Mouse (Mus musculus): Measurements from ENCODE around the gene Dkk3. TPM values are rescaled to one million over a fixed set of nuclear protein-coding genes. Genes with fewer than 3 reads are reported as not detected.

Dkk3 gene
- total RNA-seq, 2 experiments from 2014 or later: 136 to 236 TPM

DNA sequence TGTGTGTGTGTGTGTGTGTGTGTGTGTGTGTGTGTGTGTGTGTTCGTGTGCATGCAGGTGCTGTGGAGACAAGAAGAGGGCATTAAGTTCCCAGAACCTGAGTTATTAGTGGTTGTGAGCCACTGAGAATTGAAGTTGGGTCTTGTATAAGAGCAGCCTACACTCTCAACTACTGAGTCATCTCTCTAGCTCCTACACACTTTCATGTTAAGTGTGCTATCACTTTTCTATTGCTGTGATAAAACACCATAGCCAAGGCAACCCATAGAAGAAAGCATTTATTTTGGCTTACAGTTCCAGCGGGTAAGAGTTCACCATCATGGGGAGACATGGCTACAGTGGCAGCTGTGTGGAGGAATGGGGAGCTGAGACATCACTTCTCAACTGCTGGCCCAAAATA is 17.8 kb upstream of the Dkk3 start:
- no peak for DNase-seq (ENCODE audit: low spot score in 2 of 2)
- intact Hi-C loops (cut with DNase I): loop anchor here (5.0 kb wide), 2 partner anchors 54 to 89 kb away; no protein-coding TSS in a partner anchor

DNA sequence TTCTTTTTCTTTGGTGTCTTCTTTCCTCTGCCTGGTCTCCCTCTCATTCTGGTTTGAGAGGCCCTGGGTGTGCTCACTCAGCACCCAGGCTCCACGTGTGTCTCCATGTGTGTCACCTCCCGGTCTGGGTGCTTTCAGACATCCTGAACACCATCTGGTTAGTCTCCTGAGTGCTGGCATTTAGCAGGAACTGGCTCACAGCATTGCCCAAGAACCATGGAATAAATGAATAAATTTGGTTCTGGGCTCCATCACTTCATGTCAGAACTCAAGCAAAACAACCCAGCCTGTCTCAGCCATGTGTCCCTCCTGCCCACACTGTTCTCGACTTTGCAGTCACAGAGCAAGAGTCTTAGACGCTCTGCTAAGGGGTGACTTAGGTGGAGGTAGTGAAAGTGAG is 13.8 kb upstream of the Dkk3 start:
- intact Hi-C loops (cut with DNase I): no loop called here
- DNase-seq (ENCODE audit: low spot score in 2 of 2): peak; percentile 67 to 76

DNA sequence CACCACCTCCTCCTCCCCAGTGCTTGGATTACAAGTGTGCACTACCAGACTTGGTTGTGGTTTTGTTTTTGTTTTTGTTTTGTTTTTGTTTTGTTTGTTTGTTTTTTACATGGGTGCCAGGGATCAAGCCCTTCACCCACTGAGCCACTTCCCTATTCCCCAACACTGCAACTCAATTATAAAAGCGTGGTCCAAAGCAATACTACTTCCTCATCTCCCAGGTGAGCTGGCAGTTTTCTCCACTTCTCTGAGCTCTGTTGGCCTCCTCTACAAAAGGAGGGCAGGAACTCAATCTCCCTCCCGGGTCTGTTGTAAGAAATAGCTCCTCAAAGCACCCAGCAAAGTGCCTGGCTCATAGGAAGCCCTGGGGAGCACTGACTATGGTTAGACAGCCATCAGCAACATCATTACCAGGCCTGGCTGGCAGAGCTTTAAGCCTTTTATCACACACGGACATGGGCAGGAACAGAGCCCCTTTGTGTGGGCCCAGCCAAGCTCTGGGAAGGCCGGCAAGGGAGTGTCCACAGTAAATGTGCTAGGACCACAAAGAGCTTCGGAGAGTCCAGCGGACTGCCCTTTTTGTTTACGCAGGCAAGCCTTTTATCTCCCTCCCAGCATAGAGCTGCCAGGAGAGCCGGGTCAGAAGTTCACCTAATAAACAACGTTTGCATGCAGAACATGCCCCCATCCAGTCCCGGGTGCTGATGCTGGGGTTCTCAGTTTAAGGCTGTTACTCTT is 11.3 kb upstream of the Dkk3 start:
- intact Hi-C loops (cut with DNase I): no loop called here
- DNase-seq (ENCODE audit: low spot score in 2 of 2): no peak

DNA sequence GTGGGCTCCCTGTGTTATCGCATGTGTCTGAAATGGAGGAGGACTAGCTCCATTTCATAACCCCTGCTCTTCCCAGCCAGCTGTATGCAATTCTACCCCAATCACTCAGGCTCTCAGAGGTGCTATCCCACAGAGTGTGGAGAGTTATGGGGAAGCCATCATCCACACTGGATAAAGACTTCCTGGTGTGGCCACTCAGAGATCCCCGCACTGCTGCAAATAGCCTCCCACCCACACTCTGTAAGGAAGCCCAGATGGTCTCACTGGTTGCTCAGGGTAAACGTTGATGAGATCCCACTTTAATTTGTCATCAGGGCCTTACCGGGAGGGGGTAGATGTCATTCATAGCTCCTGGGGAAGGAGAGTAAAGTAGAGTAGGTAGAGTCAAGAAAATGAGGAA is 6.7 kb upstream of the Dkk3 start:
- intact Hi-C loops (cut with DNase I): loop anchor here (2.0 kb wide), 1 partner anchor 43 kb away; no protein-coding TSS in a partner anchor
- peak in 1 of 2 experiments; percentile 48 for DNase-seq (ENCODE audit: low spot score in 2 of 2)

DNA sequence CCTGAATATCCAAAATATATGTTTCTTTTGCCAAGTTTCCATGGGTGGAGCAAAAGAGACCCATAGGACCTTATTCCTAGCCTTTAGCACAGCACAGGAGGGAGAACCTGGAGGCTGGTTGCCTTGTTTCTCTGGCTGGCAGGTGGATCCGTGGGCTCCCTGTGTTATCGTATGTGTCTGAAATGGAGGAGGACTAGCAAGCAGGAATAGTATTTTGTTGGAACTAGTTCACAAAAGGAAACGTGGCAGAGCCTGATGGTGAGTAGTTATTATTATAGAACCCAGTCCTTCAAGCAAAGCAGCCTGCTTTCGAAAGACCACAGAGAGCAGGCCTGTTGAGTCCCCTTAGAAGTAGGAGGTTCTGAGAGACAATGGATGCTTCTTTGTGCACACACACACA is 6.2 kb upstream of the Dkk3 start:
- DNase-seq (ENCODE audit: low spot score in 2 of 2): peak in 1 of 2 experiments; percentile 42
- intact Hi-C loops (cut with DNase I): loop anchor here (2.0 kb wide), 1 partner anchor 42 kb away; no protein-coding TSS in a partner anchor

DNA sequence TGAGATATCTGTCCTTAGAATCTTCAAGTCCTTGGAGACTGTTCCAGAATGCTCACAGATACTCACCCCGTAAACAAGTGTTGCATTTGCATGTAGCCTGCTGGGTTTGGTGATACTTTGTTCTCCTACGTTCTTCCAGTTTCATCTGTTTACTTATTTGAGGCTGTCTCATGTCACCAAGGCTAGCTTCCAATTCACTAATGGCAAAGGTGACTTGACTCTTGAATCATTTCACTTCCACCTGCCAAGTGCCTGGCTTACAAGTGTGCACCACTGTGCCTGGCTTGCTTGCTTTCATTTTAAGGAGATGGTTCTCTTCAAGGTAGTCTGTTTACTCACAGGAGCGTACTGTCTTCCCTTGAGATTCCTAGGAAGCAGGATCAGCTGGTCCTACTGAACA is 5.6 kb upstream of the Dkk3 start:
- no peak for DNase-seq (ENCODE audit: low spot score in 2 of 2)
- intact Hi-C loops (cut with DNase I): loop anchor here (2.0 kb wide), 1 partner anchor 42 kb away; no protein-coding TSS in a partner anchor

DNA sequence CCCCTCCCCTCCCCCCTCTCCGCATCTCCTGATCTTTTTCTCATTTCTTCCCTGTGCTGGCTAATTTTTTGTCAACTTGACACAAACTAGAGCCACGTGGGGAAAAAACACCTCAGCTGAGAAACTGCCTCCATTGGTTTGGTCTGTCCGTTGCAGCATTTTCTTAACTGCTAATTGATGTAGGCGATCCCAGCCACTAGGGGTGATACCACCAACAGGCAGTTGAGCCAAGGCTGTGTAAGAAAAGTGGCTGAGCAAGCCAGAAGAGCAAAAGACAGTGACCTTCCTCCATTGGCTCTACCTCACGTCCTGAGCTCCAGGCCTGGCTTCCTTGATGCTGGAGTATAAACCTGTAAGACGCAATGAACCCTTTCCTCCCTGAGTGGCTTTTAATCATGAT is 978 bp upstream of the Dkk3 start:
- no peak for DNase-seq (ENCODE audit: low spot score in 2 of 2)
- intact Hi-C loops (cut with DNase I): no loop called here

DNA sequence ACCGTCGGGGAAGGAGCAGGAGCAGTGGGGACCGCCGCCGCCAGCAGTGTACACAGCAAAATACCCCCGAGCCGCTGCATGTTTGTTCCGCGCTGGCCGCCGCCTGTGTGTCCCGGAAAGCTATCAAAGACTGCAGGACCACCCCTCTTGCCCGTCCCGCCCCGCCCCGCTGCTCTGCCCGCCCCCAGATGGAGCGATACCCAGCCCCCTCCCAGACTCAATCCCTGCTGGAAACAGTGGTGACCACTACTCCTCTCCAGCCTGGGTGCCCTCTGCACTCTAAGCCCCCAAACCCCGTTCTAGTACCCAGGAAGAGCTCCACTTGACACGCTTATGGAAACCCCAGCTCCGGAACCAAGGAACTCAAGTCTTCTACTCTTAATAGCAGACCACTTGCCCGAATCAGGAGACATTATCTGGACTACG is 528 bp downstream of the Dkk3 start:
- peak; percentile 21 to 39 for DNase-seq (ENCODE audit: low spot score in 2 of 2)
- intact Hi-C loops (cut with DNase I): no loop called here

DNA sequence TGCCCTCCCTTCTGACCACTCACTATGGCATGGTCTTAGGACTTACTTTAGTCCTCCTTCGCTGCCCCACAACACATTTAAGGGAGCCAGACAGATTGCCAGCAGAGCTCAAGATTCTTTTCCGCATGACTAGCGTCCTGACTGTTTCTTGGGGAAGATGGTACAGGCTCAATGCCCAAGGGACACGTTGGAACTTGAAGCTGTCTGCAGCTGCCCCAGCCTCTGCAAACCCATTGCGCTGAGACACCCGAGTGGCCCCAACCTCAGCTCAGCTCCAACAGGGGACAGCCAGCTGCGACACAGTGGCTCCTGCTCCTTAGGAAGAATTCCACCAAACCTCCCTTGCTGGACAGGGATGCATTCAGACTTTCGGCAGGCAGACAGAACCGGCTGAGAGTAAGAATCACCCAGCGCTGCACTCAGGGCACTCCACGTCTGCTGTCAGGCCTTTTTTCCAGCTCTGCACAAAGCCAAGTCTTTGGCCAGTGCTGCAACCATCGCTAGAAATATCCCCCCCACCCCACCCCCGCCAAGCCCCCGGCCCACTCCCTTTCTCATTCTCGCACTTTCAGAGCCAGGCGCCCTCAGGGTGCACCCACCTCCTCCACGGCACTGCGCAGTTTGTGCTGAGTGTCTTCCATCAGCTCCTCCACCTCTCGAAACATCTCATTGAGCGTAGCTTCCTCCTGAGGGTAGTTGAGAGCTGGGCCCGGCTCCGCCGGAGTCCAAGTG is 1.1 kb downstream of the Dkk3 start:
- DNase-seq (ENCODE audit: low spot score in 2 of 2): peak in 1 of 2 experiments; percentile 38
- intact Hi-C loops (cut with DNase I): no loop called here

DNA sequence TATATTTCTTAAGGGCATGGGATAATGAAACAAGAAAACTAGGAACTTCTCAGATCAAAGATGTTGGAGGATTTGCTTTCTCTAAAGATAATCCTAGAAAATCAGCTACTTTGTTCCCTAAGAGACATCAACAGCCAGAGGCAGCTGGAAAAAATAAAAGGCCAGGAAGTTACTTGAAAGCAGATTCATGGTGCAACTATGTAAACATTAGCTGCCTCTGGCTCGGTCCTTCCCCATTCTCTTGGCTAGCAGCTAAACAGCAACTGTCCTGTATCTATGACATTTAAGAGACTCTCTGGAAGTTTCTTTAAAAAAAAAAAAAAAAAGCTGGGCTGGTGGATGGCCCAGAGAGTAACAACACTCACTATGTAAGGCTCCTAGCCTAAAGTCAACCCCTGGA is 3.7 kb downstream of the Dkk3 start:
- intact Hi-C loops (cut with DNase I): no loop called here

DNA sequence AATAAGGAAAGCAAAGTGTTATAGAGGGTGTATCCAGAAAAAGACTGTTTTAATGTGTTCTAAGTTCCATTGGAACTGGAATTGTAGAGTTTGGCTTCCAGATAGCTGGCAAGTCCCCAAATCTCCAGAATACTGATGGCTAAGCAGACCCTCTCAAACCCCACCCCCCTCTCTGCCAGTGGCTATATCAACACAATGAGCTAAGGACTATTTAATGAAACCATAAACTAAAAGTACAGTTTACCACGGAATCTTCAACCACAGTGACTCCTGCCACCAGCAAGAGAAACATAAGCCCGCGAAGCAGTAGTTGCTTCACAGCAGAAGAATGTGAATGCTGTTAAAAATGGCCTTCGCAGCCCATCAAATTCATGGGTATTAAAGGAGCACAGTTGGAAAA is 4.4 kb downstream of the Dkk3 start:
- no peak for DNase-seq (ENCODE audit: low spot score in 2 of 2)
- intact Hi-C loops (cut with DNase I): no loop called here

More for the DNA sequence above, 3.7 kb downstream of the Dkk3 start:
- no peak for DNase-seq (ENCODE audit: low spot score in 2 of 2)

DNA sequence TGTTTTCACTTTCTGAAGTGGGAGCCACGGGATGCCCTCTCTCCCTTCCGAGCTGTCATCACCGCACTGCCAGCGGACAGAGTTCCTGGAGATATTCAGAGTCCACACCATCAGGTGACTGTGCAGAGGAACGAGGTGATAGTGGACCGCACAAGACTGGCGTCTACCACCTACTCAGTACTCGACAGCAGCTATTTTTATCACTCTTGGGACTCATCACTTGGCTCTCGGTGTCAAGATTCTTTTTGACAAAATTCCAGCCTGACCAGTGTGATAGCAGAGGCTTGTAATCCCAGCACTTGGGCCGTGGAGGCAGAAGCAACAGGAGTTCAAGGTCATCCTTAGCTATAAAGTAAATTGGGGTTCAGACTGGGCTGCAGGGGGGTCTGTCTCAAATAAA is 9.7 kb downstream of the Dkk3 start:
- no peak for DNase-seq (ENCODE audit: low spot score in 2 of 2)
- intact Hi-C loops (cut with DNase I): no loop called here

DNA sequence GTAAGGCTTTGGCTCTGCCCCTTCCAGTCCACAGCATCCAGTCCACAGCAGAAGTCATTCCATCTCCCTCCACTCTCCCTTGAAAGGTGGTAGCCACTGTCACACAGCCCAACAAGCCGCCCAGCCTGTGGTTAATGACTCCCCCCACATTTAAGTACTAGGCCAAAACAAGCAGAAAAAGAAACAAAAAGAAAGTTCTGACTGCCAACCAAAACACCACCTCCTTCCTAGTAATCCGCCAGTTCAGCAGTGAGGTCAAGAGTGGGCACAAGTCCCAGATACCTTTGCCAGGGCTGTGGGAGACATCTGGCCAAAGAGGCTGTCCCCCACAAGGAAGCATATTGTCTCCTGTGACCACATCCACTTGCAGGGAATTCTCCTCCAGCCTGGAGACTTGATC is 10.9 kb downstream of the Dkk3 start:
- intact Hi-C loops (cut with DNase I): no loop called here
- no peak for DNase-seq (ENCODE audit: low spot score in 2 of 2)

DNA sequence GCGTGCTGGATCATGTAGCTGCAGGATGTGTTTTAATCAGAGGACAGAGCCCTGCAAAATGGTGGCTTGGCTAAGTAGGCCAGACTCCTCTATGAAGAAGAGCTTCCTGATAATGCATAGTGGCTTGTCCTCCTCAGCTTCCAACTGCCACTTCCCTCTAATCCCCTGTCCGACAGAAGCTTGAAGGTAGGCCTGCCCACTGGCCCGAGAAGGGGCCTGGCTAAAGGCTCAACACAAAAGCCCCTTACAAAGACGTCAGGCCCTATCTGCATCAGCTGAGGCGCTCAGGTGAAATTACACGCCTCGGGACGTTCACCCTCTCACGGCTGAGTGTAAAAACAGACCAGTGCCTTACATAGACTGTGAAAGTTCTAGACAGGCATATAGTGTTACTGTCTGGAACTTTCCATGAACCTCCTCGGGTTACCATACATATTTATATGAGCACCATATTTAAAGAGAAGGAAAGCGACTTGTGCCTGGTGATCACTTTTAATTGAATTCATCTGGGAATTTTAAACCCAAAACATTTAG is 14.1 kb downstream of the Dkk3 start:
- intact Hi-C loops (cut with DNase I): no loop called here
- no peak for DNase-seq (ENCODE audit: low spot score in 2 of 2)

DNA sequence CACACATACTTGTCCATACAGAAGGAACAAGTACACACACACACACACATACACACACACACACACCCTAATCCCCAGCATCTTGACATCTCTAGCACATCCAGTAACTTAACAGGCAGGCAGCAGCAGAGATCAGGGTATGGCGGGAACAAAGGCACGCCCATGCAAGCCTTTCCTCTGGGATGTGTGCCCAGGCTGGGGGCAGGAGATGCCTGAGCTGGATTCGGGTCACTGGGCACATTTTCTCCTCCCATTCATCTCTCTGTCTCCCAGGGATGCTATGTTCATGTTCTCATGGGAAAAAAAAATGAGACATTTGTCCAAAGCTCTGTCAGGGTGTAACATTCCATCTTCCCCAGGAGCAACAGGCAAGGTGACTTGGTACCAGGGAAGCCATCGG is 14.9 kb downstream of the Dkk3 start:
- DNase-seq (ENCODE audit: low spot score in 2 of 2): no peak
- intact Hi-C loops (cut with DNase I): no loop called here

DNA sequence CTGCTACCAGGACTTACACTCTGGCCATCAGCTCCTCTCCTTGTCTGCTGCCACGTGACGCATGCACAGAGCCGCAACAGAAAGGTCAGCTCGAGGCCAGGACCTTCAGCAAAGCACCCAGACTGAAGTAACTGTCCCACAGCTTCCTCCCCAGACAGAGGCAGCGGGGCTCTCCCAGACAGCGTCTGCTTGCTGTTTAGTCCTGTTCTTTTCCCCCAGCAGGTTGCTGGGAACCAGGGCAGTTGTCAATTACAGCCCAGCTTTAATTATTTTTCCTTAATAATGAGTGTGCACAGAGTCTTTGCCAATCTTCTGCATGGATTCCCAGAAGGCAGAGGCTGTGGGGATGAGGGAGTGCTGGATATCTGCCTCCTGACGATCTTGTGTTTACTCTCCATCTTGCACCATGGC is 15.8 kb downstream of the Dkk3 start:
- DNase-seq (ENCODE audit: low spot score in 2 of 2): no peak

DNA sequence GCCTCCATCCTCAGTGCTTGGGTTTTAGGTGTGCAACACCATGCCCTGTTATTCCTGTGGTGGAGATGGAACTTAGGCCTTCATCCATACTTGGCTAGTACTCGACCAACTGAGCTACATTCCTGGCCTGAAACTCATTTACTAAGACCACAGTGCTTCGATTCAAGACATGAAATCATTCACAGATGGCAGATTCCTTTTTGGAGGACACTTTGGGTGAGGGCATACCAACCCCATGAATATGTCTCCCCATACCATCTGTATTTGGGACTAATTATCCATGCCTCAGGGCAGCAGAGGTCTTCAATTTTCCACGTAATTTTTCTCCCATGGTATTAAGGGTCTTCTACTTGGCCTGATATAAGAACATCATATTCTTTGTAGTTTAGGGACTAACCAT is 16.2 kb downstream of the Dkk3 start:
- intact Hi-C loops (cut with DNase I): no loop called here
- DNase-seq (ENCODE audit: low spot score in 2 of 2): no peak

More for the DNA sequence above, 15.8 kb downstream of the Dkk3 start:
- intact Hi-C loops (cut with DNase I): no loop called here

DNA sequence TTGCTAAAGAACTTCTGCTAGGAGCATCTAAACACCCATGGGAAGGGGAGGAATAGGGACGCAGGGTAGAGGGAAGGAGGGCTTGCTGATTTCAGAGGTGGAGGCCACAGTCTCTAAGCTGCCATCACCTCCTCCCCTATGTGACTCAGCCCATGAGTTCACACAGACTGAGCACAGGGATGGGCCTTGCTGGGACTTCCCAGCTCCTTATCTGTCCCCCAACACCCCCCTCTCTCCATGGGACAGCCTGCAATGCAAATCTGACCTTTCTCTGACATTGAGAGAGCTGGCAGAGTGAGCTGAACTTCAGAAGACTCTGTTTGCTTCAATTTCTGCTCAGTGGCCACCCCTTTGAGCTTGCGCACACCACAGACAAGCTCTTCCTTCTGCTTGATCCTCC is 18.1 kb downstream of the Dkk3 start:
- DNase-seq (ENCODE audit: low spot score in 2 of 2): no peak
- intact Hi-C loops (cut with DNase I): no loop called here

DNA sequence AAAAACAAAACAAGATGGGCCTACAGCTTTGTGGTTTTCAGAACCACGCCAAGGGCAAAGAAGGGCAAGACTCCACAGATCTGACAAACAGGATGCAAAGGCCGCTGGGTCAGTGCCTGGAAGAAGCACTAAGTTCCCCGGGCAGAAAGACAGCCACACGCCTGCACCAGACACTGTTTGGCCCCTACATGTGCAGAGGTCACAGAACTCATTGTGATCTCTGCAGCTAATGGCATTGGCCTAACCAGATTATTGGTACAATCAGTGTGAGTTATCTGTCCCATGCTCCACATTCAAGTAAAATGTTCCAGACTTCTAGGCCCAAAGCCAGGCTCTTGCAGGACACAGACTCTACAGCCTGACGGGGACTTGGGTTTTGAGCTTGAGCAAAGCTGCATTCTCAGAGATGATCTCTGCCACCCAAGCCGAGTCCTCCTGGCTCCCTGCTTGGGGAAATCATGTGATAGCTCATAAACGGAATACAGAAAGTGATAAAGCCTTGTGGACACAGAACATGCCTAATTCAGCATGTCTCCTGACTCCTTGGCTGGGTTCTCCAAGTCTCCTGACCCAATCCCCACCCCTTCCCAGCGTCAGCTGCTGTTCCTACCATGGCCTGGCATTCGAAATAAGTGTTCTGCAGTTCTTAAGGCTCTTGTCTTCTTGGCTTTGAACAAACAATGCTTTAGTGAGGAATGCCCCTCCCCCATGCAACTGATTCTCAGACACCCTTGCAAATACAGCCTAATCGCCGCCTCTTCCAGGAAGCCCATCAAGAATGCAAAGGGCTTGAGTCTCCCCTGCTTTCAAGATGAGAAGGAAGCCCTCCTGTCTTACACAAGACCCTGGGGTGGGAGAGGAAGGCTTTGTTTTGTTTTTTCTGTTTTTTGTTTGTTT is 20.1 kb downstream of the Dkk3 start:
- no peak for DNase-seq (ENCODE audit: low spot score in 2 of 2)
- intact Hi-C loops (cut with DNase I): no loop called here

DNA sequence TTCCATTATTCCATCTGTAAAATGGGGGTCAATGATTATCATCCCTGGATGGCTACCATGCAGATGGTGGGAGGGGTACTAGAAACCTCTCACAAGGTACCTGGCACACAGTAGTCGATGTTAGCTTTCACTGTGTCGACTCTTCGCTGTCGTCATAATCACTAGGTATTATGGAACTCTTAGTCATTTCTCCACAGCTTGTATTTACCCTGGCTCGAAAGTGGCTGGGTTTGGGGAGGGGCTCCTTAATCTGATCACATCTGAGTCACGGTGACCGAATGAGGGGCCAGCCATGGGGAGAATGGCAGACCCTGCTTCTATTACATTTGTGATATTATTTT is 20.7 kb downstream of the Dkk3 start:
- DNase-seq (ENCODE audit: low spot score in 2 of 2): no peak
- intact Hi-C loops (cut with DNase I): no loop called here

Measured in left cerebral cortex, postnatal 36 days (tissue).